Mouse (Mus musculus): Measurements from ENCODE around the gene Ifnar1.
A peak's percentile ranks its signal among the peaks of the same experiment; 100 is the strongest.
"Not testable (repeated sequence)": the region's sequence is repeated elsewhere in the genome, so short reads cannot be mapped to it uniquely, and the experiment has no call there.

The Ifnar1 gene

GRCm38 (mm10) chr16:91484808-91485700 lies at the start of gene Ifnar1:
TSS of gene Ifnar1 (plus strand) at chr16:91485238.
- DNase-seq, result peak; percentile 98

- DNase-seq, result no peak
Measured at GRCm38 (mm10) chr16:91438081-91438480, 47.0 kb upstream of the Ifnar1 start.

GRCm38 (mm10) chr16:91438599-91438998 lies 46.4 kb upstream of the Ifnar1 start:
- DNase-seq, result not testable (repeated sequence)

- no peak for DNase-seq
Measured at GRCm38 (mm10) chr16:91441366-91441765, 43.7 kb upstream of the Ifnar1 start.

GRCm38 (mm10) chr16:91441811-91442240 lies 43.2 kb upstream of the Ifnar1 start:
- no peak for DNase-seq

- no peak for DNase-seq
Measured at GRCm38 (mm10) chr16:91442446-91442845, 42.6 kb upstream of the Ifnar1 start.

- no peak for DNase-seq
Measured at GRCm38 (mm10) chr16:91443211-91443611, 41.8 kb upstream of the Ifnar1 start.

- DNase-seq, result no peak
Measured at GRCm38 (mm10) chr16:91444847-91445246, 40.2 kb upstream of the Ifnar1 start.

- no peak for DNase-seq
Measured at GRCm38 (mm10) chr16:91445566-91445965, 39.5 kb upstream of the Ifnar1 start.

GRCm38 (mm10) chr16:91446778-91447511 lies 38.1 kb upstream of the Ifnar1 start:
- no peak for DNase-seq

GRCm38 (mm10) chr16:91447512-91447900 lies 37.5 kb upstream of the Ifnar1 start:
- DNase-seq, result no peak

GRCm38 (mm10) chr16:91448088-91448487 lies 37.0 kb upstream of the Ifnar1 start:
- no peak for DNase-seq

- DNase-seq, result no peak
Measured at GRCm38 (mm10) chr16:91448895-91449294, 36.1 kb upstream of the Ifnar1 start.

- no peak for DNase-seq
Measured at GRCm38 (mm10) chr16:91450137-91451064, 34.6 kb upstream of the Ifnar1 start.

GRCm38 (mm10) chr16:91451949-91452348 lies 33.1 kb upstream of the Ifnar1 start:
- no peak for DNase-seq

GRCm38 (mm10) chr16:91452363-91452896 lies 32.6 kb upstream of the Ifnar1 start:
- no peak for DNase-seq

- DNase-seq, result no peak
Measured at GRCm38 (mm10) chr16:91455868-91456267, 29.2 kb upstream of the Ifnar1 start.

- DNase-seq, result no peak
Measured at GRCm38 (mm10) chr16:91458301-91458746, 26.7 kb upstream of the Ifnar1 start.

- DNase-seq, result no peak
Measured at GRCm38 (mm10) chr16:91458976-91459375, 26.1 kb upstream of the Ifnar1 start.

GRCm38 (mm10) chr16:91459396-91459795 lies 25.6 kb upstream of the Ifnar1 start:
- DNase-seq, result no peak

- no peak for DNase-seq
Measured at GRCm38 (mm10) chr16:91459841-91460370, 25.1 kb upstream of the Ifnar1 start.

- DNase-seq, result no peak
Measured at GRCm38 (mm10) chr16:91461066-91461638, 23.9 kb upstream of the Ifnar1 start.

All from cerebellum, adult 8-10 months (tissue).